Mouse (Mus musculus) WW6 (cell line): ENCODE measurements around the gene Naa40.
A peak's percentile ranks its signal among the peaks of the same experiment; 100 is the strongest.

Experiments used
- DNase-seq: peaks from one replicate; pipeline ENCODE4 v3.0.0-alpha.2; 2013; ENCODE audit warnings: low read depth, low spot score

The Naa40 gene

DNA sequence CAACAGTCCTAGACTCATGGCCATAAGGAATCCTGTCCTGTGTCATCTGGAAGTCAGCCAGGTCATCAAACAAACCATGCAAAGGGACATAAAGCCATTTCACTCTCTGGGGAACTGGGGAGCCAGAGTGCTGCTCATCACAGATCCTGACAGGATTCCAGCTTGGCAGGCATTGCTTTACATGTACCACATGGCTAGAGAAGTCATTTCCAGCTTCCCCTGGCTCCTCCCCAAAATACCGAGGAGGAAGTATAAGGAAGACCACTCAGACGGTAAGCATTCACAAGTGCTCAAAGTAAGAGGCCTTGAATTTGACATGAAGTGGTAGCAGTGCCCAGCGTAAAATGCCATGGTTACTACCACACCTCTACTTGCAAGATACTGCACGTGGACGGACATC, 26.5 kb downstream of the Naa40 start:
- DNase-seq, result no peak

DNA sequence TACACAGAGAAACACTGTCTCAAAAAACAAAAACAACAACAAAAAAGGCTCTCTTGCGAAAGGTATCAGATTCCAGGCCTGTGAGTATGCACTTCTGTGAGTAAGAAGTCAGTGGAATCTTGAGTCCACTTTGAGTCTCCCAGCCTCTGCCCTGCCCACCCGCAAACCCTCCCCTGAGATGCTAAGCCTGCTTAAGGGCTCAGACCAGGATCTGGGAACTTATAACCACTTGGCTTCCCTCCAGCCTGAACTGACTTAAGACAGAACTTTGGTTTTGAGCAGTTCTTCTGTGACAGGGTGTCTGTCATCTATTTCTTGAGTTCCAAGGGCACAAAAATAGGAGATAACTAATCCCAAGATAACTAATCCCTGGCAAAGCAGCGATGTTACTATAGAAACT, 28.0 kb downstream of the Naa40 start:
- no peak for DNase-seq

DNA sequence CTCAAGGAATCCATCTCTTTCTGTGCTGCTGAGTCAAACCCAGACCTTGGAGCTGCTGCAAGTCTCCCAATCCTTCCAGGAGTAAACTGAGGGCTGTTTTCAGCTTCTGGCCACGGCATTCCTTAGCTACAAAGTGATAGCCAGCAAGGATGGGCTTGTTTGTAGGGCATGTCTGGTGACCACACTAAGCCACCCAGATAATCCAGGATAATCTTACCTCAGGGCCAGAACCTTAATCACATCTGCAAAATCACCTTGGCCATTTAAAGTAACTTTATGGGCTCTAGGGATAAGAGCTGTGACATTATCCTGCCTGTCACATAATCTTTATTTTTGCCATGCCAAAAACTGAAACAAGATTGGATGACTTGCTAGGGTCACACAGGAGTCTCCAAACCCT, 28.8 kb downstream of the Naa40 start:
- no peak for DNase-seq

DNA sequence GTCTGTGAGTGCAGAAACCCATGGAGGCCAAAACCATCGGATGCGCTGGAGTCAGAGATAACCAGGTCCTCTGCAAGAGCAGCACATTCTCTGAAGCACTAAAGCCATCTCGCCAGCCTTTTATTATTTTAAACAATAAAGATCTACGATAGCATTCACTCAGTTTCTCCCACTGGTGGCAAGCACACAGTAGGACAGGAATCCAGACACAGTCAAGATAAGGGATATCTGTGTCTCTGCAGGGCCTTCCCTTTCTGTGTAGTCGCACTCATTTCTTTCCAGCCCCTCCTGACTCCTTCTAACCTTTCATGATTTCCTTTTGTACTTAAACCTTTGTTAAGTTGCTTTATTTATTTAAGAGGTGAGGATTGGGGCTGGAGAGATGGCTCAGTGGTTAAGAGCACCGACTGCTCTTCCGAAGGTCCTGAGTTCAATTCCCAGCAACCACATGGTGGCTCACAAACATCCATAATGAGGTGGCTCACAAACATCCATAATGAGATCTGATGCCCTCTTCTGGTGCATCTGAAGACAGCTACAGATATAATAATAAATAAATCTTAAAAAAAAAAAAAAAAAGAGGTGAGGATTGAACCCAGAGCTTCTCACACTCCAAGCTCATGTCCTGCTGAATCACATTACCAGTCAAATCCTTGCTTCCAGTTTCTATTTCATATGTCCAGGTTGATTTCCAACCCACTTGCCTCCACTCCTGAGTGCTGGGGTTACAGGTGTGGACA, 30.9 kb downstream of the Naa40 start:
- DNase-seq, result no peak

DNA sequence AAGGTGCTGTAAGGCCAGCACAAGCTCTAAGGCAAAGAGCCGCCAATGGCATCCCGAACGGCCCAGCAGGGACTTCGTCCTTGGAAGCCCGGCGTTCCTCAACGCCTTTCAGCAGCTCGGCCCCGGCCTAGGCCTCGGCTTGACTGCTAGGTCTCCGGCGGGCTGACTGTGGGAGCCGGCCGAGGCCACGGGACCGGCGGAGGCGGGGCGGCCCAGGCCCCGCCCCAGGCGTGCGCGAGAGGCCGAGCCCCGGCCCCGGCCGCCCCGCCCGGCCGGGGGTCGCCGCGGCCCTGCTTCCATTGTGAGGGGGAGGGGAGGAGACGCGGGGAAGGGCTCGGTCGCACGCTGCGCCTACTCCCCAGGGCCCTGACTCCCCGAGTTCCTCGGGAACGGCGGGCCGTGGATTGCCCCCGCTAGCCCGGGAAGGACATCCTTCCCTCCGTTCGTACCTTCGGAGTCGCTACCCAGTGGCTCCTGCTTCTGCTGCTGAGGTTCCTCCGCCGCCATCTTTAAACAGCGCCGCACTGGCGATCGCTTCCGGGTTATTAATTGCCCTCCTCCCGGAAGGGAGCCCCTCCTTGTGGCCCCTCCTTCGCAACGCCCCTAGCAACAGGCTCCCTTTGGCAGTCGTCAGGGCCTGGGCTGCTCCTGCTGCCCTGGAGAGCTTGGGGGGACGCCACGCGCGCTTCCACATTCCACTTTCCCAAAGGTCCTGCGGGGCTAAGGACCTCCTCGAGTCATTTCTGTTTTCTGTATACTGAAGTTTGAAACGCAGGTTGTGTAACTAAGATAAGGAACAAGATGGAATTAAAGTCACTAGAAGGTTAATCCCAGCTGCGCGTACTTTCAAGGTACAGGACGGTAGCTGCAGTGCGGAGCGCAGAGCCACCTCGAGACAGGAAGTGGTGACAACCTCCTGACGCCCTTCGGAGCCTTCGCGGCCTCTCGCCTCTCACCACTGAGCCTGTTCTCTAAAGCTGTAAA, 34.9 kb downstream of the Naa40 start, which contains the start of gene Otub1:
Gene Otub1 (minus strand): TSS at position 564 of the 984 bp plus-strand sequence.
- peak; percentile 84 for DNase-seq

DNA sequence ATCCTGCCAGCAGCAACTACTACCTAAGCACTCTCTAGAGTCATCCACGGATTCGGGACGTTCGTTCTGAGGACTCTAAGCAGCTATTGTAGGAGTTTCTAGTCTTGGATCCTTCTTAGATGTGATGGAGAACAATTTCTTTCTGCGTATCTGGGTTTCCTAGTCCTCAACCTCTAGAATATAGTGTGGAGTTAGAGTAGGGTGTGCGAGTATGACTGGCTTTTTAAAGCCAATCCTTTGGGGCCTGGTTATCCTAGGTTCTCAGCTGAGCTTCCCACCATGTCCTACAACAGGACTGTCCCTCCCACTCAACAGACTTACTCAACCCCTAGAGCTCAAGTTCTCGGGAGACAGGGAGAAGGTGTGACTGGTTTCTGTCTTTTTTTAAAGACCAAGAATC, 35.7 kb downstream of the Naa40 start:
- DNase-seq, result no peak

DNA sequence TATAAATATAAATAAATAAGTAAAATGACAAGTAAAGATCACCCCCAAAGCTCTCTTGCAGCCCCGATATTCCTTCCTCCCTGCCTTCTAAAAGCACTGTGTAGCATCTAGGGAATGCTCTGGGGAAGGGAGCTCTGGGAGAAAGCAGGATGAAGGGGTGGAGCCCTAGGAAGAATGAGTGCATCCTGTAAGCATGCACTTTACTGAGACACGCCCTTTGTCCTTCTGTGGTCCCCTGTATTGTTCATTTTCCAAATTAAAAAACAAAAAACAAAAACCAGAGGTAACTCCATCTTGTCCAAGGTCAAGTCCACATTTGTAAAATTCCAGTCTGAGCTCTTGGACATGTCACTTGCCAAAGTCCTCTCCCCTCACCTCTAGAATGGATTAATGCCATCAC, 36.1 kb downstream of the Naa40 start:
- DNase-seq, result no peak

DNA sequence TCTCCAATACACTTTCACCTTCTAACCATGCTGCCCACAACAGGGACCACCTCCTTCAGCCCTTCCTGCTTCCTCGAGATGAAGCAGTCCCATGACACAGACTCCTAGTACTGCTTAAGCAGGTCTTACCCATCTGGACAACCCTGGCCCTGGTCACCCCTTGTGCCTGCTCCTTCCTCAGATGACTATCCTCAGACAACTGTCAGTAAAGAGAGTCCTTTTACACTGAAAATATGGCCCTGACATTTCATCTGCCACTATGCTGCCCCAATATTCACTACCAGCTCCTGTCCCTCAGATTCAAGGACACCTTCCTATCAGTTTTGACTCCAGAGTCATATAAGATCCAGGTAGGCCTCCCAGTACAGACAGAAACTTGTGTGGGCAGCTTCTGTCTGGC, 40.6 kb downstream of the Naa40 start:
- DNase-seq, result no peak

DNA sequence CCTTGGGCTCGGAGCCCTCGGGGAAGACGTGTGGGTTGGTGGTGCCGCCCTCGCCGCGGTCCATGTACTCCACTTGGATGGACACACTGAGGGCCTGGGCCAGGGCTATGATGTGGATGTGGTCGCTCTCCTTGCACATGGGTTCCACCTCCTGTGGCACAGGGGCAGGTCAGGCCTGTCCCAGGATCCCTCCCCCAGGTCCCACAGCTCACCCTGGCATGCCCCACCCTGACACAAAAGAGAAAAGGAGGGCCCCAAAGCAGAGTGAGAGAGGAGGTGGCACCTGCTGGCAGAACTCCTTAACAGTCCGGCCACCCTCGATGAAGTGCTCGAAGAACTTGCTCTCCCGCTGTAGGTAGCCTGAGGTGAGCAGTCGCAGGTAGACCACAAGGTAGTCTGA, 41.9 kb downstream of the Naa40 start:
- no peak for DNase-seq

DNA sequence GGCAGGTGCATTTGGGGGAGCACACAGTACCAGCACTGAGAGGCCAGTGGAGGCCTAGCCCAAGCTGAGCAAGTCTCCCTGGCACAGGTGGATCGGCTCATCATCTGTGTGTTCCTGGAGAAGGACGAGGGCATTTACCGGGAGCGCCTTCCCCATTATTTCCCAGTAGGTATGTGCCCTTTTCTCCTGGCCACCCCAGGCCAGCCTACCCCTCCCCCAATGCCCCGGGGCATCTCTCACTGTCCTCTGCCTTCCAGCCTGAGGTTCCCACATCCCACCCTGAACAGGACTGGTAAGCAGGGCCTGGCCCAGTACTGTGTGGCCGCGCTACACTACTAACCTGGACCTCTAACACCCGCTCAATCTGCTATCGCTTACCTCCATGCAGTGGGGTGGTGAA, 43.5 kb downstream of the Naa40 start:
- no peak for DNase-seq

DNA sequence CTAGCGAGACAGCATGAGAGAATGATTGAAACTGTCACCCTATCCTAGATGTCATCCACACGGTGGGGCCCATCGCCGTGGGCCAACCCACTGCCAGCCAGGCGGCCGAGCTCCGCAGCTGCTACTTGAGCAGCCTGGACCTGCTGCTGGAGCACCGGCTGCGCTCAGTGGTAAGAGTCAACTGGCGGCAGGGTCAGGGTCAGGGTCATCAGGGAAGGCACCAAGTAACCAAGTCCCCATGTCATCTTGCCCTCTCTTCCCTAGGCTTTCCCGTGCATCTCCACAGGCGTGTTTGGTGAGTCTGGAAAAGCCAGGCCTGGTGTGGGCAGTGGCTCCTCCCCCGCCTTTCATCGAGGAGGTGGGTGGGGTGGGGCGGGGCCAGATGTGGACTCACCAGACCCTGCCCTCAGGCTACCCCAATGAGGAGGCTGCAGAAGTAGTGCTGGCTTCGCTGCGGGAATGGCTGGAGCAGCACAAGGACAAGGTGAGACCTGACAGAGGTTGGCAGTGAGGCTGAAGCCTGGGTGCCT, 44.2 kb downstream of the Naa40 start:
- DNase-seq, result peak; percentile 48

DNA sequence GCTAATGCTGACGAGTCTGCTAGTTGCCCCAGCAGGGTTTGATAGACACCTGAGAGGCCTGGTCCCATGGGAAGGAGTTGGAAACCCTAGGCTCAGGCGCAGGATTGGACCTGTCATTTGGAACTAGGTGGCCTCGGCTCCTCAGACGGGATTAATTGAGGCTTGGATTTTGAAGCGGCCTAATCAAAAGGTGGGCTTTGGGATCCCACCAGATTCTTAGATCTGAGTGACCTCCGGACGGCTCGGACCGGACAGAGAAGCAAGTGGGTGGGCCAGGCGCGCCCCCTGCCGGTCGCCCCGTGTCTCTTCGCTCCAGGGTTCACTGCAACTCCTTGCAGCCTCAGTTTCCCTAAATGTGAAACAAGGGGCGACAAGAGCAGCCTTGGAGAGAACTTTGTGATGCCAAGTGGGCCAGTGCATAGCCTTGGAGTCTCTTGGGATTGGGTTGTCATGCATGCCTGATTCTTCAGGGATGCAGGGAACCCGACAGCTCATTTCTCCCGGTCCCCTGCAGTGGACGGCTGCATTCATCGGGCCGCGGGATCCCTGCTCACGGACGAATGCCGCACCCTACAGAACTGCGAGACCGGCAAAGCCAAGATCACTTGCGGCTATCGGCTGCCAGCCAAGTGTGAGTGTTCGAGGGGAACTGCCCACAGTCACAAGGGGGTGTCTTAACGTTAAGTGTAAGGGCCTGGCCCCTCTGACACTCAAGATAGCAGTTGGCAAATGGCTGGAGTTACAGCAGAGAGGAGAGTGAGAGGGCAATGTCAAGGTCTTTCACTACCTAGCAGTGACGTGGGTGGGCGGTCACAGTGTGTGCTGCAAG, 44.9 kb downstream of the Naa40 start:
- DNase-seq, result no peak

DNA sequence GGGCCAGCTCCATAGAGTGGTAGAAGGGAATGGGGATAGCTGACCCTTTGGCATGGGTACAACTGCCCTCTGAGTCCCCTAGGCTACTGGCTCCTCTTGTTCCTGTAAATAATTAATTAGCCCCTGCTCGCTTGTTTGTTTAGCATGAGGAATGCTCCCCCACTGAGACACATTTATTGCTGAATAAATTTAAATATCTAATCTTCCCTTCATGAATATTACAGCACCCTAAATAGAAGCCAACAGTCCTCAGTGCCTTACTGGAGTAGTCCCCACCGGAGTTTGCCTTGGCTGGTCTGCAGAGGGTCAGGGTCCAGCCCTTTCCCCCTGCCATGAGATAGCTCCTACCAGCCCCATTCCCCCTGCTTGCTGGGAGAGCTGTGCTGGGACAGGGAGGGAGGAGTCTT, 48.4 kb downstream of the Naa40 start:
- DNase-seq, result no peak

DNA sequence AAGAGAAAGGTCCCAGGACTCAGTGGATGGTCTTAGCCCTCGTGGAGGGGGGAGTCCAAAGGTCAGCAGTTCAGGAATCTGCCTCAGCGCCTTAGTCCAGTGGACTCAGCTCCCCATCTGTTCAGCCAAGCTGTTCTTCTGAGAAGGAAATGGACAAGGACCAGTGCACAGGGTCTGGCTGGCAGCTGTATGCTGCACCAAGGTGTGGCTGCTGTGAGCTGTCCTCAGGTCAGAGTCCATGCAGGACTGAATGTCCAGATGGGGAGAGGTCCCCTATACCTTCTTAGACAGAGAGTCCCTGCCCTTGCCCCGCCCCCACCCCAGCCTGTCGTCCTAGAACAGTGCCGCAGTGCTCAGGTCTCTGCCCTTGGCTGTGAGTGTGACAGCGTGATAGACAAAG, 49.3 kb downstream of the Naa40 start:
- no peak for DNase-seq

DNA sequence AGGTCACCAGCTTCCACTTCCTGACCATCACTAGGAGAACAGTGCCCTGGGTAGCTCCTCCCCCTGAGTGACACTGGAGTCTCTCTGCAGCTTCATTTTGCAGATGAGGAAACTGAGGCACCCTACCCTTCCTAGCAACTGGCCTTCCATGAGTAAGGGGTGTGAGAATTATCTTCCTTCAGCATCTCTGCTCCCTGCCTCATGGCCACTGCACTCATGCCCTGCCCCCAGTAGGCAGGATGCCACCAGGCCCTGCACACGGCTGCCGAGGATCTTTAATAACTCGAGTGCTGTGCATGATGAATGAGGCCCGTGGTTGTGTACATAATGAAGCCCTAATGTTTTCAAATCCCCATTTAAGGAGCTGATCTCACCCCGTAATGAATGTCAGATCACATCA, 50.0 kb downstream of the Naa40 start:
- no peak for DNase-seq

DNA sequence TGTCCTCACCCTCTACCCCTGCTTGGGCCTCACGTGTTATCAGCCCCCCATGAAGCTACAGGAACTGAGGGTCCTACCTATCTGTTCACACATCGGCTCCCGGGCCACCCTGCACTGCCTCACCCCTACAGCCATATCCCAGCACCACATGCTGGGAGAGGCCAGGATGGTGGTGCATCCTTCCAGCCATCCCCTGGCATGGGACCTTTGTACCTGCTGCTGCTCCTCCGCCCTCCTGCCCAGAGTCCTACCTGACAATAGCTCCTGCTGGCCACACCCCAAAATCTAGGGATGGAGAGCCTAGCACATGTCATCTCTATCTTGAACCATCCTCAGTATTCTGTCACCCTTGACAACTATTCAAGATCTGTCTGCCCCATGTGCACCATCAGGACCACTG, 52.0 kb downstream of the Naa40 start:
- no peak for DNase-seq

DNA sequence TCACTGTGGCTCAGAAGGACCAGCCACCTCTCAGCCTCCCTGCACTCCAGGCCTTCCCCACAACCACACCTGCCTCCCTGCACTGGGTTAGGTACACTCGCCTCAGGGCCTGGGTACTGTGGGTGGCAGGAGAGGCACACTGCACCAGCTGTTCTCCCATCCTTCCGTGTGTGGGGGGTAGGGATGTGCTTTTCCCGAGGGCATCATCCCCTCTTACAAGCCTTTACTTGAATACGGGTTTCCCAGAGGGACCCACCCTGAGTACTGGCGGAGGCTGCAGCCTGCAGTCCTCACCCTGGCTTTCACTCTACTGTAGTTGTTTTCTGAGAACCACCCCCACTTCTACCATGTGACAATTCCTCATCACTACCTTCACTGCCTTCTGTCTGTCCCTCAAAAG, 53.8 kb downstream of the Naa40 start:
- no peak for DNase-seq

DNA sequence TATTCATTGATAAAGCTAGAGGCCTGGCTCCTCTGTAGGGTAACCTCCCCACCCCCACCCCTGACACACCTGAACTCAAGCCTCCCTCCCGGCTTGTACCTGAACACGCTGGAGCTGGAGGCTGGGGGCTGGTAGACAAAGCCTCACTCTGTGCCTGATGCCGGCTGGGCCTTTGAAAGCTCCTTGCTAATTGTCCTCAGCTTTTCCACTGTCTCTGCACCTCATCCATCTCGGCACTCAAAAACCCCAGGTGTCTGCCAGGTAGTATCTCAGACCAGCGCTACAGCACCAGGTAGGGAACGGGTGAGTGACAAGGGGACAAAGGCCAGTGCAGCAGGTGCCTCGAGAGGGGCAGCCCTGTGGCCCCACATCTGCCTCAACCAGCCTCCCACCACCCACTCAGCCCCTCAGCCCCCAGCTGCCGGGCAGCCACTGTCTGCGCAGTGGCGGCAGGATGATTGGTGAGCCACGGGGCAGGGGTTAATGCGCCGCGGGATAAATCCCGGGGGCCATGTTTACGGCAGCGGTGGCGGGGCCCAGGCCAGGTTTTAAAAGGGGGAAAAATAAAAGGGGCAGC, 55.2 kb downstream of the Naa40 start:
- no peak for DNase-seq

DNA sequence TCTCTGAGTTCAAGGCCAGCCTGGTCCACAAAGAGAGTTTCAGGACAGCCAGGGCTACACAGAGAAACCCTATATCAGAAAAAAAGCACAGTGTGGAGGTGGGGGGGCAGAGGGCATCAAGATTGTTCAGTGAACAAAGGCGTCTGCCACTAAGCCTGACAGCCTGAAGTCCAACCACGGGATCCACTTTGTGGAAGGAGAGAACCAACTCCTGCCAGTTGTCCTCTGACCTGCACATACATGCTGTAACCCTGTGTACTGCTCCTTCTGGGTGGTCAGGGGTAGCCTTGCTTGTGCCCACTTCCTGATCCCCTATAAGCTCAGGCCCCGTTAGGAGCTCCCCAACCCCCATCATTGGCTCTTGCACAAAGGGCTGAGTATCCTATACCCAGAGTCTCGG, 55.9 kb downstream of the Naa40 start:
- no peak for DNase-seq

DNA sequence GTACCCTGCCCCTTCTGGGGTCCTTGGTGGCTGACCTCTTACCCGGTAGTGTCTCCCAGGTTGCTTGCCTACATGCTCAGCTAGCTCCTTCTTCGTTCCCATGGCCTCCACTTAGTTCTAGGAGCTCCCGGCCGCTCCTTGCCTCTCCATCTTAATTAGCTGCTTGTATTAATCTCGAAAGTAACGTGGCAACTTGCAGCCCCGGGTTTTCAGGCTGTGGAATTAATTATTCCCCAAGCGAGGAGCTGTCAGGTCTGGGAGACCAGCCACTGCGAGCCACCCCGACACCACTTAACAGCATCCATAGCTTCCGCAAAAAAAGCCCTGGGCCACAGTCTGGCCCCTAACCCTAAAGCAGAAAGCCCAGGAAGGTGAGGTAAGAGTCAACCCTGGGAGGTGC, 57.6 kb downstream of the Naa40 start:
- DNase-seq, result no peak

DNA sequence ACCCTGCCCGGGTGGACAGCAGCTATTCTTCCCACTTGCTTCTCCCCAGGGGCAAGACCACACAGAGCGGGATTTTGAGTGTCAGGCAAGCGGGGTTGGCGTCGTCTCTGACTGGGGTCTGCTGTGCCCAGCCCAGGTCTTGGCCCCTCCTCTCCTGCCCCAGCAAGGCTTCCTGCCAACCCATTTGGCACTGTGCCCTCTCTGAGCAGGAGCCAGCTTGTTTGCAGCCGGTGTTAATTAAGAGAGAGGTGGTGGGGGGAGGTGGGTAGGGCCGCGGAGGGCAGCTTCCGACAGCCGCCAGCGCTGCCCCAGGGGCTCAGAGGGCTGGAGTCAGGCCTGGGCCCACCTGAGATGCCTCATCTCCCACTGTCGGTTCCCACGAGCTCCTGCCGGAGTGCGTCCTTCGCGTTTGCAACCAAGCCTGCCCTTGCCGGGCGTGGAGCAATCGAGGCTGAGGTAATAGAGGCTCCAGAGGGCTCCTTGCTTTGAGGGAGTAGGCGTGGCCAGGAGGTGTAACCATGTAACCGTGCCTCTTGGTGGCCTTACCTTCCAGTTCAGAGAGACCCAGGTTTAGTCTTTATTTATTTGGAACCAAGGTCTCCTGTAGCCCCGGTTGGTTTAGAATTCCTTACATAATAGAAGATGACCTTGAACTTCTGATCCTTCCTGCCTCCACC, 58.6 kb downstream of the Naa40 start:
- no peak for DNase-seq
